Mouse (Mus musculus): Measurements from ENCODE around the gene Wdr62. TPM values are rescaled to one million over a fixed set of nuclear protein-coding genes. Genes with fewer than 3 reads are reported as not detected.

Gene Wdr62
- polyA plus RNA-seq, 1 experiment from 2014 or later = 3.1 TPM

DNA sequence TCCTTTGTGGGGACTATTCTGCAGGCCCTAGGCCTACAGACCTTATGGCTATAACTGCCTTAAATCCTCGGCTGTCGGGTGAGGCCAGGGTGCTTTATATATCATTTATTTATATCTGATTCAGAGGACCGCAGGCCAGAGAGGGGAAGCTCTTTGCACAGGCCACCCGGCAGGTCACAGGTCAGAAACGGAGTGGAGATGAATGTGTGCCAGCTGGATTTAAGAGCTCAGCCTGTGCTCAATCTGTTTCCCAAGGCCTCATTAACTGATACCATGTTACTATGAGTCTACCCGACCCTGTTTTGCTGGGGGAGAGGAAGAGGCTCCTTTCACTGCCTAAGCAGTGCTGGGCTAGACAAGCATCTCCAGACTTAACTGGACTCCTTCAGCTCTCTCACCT is 5.8 kb downstream of the Wdr62 start:
- ATAC-seq = no peak
- Histone ChIP-seq H3K27ac (ENCODE audit: low read depth) (no peak overlapping the region), H3K36me3 (replicated peaks; ENCODE audit: insufficient read depth, low read length) (peaks cover 7% of the 10 kb centered on the region), H3K4me1 (ENCODE audit: insufficient read depth) (peaks cover 3% of the 10 kb centered on the region), H3K4me3 (ENCODE audit: low read depth, low read length) (no peak overlapping the region), H3K27me3 (ENCODE audit: insufficient read depth, low read length) (no peaks in the 10 kb centered on the region), H3K9me3 (ENCODE audit: low read length) (no peaks in the 10 kb centered on the region), H3K4me2 (ENCODE audit: low read depth, low read length) (no peak overlapping the region), H3K9ac (replicated peaks) (no peak overlapping the region)
- DNase-seq = no peak
- WGBS (ENCODE audit: insufficient replicate concordance) = 71% methylated on average over 6 of the region's 6 CpGs
- TF ChIP-seq CTCF (IDR thresholded peaks at IDR 0.05; ENCODE audit: low read depth) (no peak), EP300 (IDR thresholded peaks at IDR 0.05; ENCODE audit: low read depth) (no peak)

DNA sequence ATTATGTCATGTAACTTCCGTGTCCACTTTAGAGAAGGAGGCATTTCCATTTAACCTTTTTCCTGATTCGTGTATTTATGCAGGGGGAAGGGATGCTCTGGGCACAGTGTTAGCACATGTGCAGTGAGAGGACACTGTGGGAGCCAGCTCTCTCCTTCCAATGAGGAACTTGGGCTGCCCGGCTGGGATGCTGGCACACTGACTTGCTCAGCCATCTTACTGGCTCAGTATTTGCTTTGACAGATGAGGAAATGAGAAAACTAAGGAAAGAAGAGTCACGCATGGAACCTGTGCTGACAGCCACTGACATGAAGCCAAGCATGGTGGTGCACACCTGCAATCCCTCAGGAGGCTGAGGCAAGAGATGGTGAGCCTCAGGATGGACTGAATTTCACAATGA is 10.6 kb downstream of the Wdr62 start:
- 78% methylated on average over 4 of the region's 4 CpGs for WGBS (ENCODE audit: insufficient replicate concordance)
- no peaks in the 10 kb centered on the region for H3K4me1 ChIP-seq (ENCODE audit: insufficient read depth)
- H3K4me2 ChIP-seq (ENCODE audit: low read depth, low read length) = no peak overlapping the region
- DNase-seq (no peak), ATAC-seq (no peak)
- no peak overlapping the region for H3K4me3 ChIP-seq (ENCODE audit: low read depth, low read length)
- no peaks in the 10 kb centered on the region for H3K9me3 ChIP-seq (ENCODE audit: low read length)
- H3K27me3 ChIP-seq (ENCODE audit: insufficient read depth, low read length) = no peaks in the 10 kb centered on the region
- peaks cover 12% of the 10 kb centered on the region; the same call in 1 of the 2 replicates for H3K36me3 ChIP-seq (replicated peaks; ENCODE audit: insufficient read depth, low read length)
- H3K9ac ChIP-seq (replicated peaks) = no peak overlapping the region
- TF ChIP-seq CTCF (IDR thresholded peaks at IDR 0.05; ENCODE audit: low read depth) = no peak
- H3K27ac ChIP-seq (ENCODE audit: low read depth) = no peak overlapping the region

DNA sequence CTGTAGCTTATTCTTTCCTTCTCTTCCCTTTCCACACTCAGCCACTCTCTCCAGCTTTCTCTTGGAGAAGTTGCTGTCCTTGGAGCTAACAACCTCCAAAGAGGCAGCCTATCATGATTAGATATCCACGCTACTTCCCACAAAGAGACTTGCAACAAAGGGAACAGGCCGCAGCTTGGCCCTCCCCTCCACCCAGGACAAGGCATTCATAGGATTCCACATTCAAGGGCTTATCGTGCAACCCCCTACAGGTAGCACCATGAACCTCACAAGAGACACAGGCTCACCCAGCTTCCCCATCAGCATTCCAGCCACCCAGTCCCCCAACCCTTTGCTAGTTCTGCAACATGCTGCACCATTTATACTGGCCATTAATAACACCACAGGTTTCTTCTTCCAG is 13.4 kb downstream of the Wdr62 start:
- peaks cover 17% of the 10 kb centered on the region for H3K36me3 ChIP-seq (replicated peaks; ENCODE audit: insufficient read depth, low read length)
- DNase-seq (no peak), ATAC-seq (no peak)
- H3K9ac ChIP-seq (replicated peaks) = no peak overlapping the region
- H3K4me3 ChIP-seq (ENCODE audit: low read depth, low read length) = no peak overlapping the region
- no peaks in the 10 kb centered on the region for H3K9me3 ChIP-seq (ENCODE audit: low read length)
- H3K27ac ChIP-seq (ENCODE audit: low read depth) = no peak overlapping the region
- H3K27me3 ChIP-seq (ENCODE audit: insufficient read depth, low read length) = no peaks in the 10 kb centered on the region
- WGBS (ENCODE audit: insufficient replicate concordance) = 85% methylated on average over 3 of the region's 3 CpGs
- no peaks in the 10 kb centered on the region for H3K4me1 ChIP-seq (ENCODE audit: insufficient read depth)
- H3K4me2 ChIP-seq (ENCODE audit: low read depth, low read length) = no peak overlapping the region
- TF ChIP-seq EP300 (IDR thresholded peaks at IDR 0.05; ENCODE audit: low read depth) (no peak), CTCF (IDR thresholded peaks at IDR 0.05; ENCODE audit: low read depth) (no peak)

DNA sequence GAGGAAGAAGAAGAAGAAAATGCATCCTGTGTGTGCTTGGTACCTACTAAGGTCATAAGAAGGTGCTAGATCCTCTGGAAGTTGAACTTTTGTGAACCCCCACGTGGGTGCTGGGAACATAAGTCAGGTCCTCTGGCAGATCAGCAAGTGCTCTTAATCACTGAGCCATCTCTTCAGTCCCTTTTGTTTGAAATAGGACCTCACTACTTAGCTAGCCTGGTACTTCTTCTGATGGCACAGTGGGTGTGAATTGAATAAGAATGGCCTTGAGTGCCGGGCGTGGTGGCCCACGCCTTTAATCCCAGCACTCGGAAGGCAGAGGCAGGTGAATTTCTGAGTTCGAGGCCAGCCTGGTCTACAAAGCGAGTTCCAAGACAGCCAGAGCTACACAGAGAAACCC is 14.3 kb downstream of the Wdr62 start:
- TF ChIP-seq CTCF (IDR thresholded peaks at IDR 0.05; ENCODE audit: low read depth) (no peak), EP300 (IDR thresholded peaks at IDR 0.05; ENCODE audit: low read depth) (no peak)

DNA sequence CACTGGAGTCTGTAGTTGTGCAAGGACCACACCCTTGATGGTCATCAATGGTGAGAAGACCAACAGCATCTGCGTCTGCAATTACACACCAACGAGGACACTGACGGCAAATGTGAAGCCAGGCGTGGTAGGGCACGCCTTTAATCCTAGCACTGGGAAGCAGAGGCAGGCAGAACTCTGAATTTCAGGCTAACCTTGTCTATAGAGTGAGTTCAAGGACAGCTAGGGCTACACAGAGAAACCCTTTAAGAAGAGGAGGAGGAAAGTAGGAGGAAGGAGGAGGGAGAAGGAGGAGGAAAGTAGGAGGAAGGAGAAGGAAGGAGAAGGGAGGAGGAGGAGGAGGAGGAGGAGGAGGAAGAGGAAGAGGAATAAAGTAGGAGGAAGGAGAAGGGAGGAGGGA is 14.7 kb downstream of the Wdr62 start:
- Histone ChIP-seq H3K4me3 (ENCODE audit: low read depth, low read length) (no peak overlapping the region), H3K9me3 (ENCODE audit: low read length) (no peaks in the 10 kb centered on the region), H3K4me2 (ENCODE audit: low read depth, low read length) (no peak overlapping the region), H3K9ac (replicated peaks) (no peak overlapping the region), H3K4me1 (ENCODE audit: insufficient read depth) (no peaks in the 10 kb centered on the region), H3K27ac (ENCODE audit: low read depth) (no peak overlapping the region), H3K27me3 (ENCODE audit: insufficient read depth, low read length) (no peaks in the 10 kb centered on the region), H3K36me3 (replicated peaks; ENCODE audit: insufficient read depth, low read length) (peaks cover 18% of the 10 kb centered on the region)
- 85% methylated on average over 5 of the region's 5 CpGs for WGBS (ENCODE audit: insufficient replicate concordance)
- TF ChIP-seq CTCF (IDR thresholded peaks at IDR 0.05; ENCODE audit: low read depth) = no peak
- TF ChIP-seq EP300 (IDR thresholded peaks at IDR 0.05; ENCODE audit: low read depth) = no peak
- DNase-seq (no peak), ATAC-seq (no peak)

More for the DNA sequence above, 14.3 kb downstream of the Wdr62 start:
- no peaks in the 10 kb centered on the region for H3K4me1 ChIP-seq (ENCODE audit: insufficient read depth)
- no peak for DNase-seq
- H3K27me3 ChIP-seq (ENCODE audit: insufficient read depth, low read length) = no peaks in the 10 kb centered on the region
- peaks cover 19% of the 10 kb centered on the region for H3K36me3 ChIP-seq (replicated peaks; ENCODE audit: insufficient read depth, low read length)
- WGBS (ENCODE audit: insufficient replicate concordance) = 86% methylated on average over 7 of the region's 7 CpGs
- no peak overlapping the region for H3K4me3 ChIP-seq (ENCODE audit: low read depth, low read length)
- H3K9ac ChIP-seq (replicated peaks) = no peak overlapping the region
- H3K27ac ChIP-seq (ENCODE audit: low read depth) = no peak overlapping the region
- ATAC-seq = no peak
- H3K9me3 ChIP-seq (ENCODE audit: low read length) = no peaks in the 10 kb centered on the region
- H3K4me2 ChIP-seq (ENCODE audit: low read depth, low read length) = no peak overlapping the region

DNA sequence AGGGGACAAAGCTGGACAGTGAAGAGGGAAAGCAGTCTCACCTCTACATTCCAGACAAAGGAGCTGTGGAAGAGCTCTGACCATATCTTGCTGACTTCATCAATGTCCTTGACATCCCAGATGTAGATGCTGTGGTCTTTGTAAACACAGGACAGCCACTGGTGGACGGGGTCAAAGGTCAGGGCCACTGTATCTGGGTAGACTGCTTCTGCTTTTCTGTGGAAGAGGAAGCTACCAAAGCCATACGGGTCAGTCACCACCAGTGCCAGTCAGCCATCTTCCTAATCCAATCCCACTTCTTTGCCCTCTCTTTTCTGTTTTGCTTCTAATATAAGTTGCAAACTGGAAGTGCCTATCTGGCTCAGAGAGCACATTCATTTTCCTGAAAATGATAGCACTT is 15.2 kb downstream of the Wdr62 start:
- no peak overlapping the region for H3K4me2 ChIP-seq (ENCODE audit: low read depth, low read length)
- 38% methylated on average over 2 of the region's 2 CpGs for WGBS (ENCODE audit: insufficient replicate concordance)
- H3K27ac ChIP-seq (ENCODE audit: low read depth) = no peak overlapping the region
- DNase-seq = peak; percentile 24
- H3K4me1 ChIP-seq (ENCODE audit: insufficient read depth) = no peaks in the 10 kb centered on the region
- TF ChIP-seq EP300 (IDR thresholded peaks at IDR 0.05; ENCODE audit: low read depth) (no peak), CTCF (IDR thresholded peaks at IDR 0.05; ENCODE audit: low read depth) (no peak)
- no peaks in the 10 kb centered on the region for H3K9me3 ChIP-seq (ENCODE audit: low read length)
- peaks cover 18% of the 10 kb centered on the region for H3K36me3 ChIP-seq (replicated peaks; ENCODE audit: insufficient read depth, low read length)
- no peaks in the 10 kb centered on the region for H3K27me3 ChIP-seq (ENCODE audit: insufficient read depth, low read length)
- peak; percentile 23; the same call in 1 of the 2 replicates for ATAC-seq
- H3K4me3 ChIP-seq (ENCODE audit: low read depth, low read length) = no peak overlapping the region
- H3K9ac ChIP-seq (replicated peaks) = no peak overlapping the region
